Mouse (Mus musculus) adrenal gland, adult 10 weeks (tissue): ENCODE results near the gene Edem3. TPM values are rescaled to one million over a fixed set of nuclear protein-coding genes. Genes with fewer than 3 reads are reported as not detected.

Experiments used
- polyA plus RNA-seq: library from polyadenylated mRNA; stranded (reverse); fragments of 350-450 nt; fragmentation: Illumina TruSeq; extraction: RNeasy Lipid Tissue Mini Kit (QIAGEN cat#74804); gene quantifications from one replicate; pipeline ENCODE4 v1.2.3, GENCODE M21; 2014; ENCODE audit warnings: low read depth, low replicate concordance

The Edem3 gene
- polyA plus RNA-seq = 383 TPM

DNA sequence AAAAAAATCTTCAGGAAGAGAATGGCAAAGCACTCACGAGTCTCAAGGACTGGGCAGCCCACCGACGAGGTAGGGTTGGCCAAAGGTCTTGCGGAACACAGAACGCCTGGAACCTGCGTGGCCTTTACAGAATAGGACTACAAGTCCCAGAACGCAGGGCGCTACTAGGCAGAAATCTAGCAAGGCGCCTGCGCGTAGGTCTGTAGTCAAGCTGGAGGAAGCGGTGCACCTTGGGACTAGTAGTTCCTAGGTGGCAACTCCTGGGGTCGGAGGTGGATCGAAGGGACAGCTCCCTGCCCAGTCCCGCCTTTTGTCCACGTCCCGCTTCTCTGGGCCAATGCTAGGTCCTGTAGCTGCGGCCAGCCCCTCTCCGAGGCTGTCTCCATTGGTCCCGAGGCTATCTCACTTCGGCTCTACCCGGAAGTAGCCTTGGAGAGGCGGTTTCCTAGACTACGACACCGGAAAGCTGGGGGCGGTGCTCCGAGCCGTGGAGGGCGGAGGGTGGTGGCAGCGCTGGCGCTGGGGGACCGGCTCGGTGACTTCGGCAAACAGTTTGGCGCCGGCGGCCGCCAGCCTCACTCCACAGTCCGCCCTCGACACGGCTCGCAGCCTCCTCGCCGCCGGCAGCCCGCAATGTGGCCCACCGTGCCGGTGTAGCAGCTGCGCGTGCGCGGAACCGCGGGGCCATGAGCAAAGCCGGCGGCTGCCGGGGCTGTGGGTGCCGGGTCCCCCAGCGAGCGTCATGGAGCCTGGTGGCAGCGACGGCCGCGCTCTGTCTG, at the start of gene Edem3:
Edem3 (plus strand) TSS at position 491 of the 779 bp plus-strand sequence.

Other genes starting within 250 kb of the Edem3 start
- gene Fam129a, start 184.2 kb upstream of the Edem3 start, polyA plus RNA-seq = 113 TPM